Mouse (Mus musculus) gastrocnemius, postnatal 36 days (tissue): ENCODE data around the gene Mrrf. TPM values are rescaled to one million over a fixed set of nuclear protein-coding genes. Genes with fewer than 3 reads are reported as not detected.
A peak's percentile ranks its signal among the peaks of the same experiment; 100 is the strongest.

Experiments
- DNase-seq, 2 experiments: peaks; one replicate each; pipeline ENCODE4 v3.0.0; 2022
- intact Hi-C: fragments of 180-260 bp; cut with DNase I; formaldehyde crosslinking; loops from one replicate; pipeline ENCODE4 v1.15.1; 2025
- total RNA-seq, 2 experiments: library from RNA; stranded (reverse); gene quantifications; 2 replicates each; pipeline ENCODE4 v1.2.3; 2021

Mrrf gene
- total RNA-seq, 2 experiments from 2014 or later = 13.5 to 18.8 TPM

GRCm38 (mm10) chr2:36197919-36198881 lies 62.0 kb downstream of the Mrrf start:
- intact Hi-C loops = no loop called here

GRCm38 (mm10) chr2:36198882-36199262 lies 62.7 kb downstream of the Mrrf start:
- intact Hi-C loops = no loop called here

More at GRCm38 (mm10) chr2:36197919-36198881, 62.0 kb downstream of the Mrrf start:
- no peak for DNase-seq

GRCm38 (mm10) chr2:36200813-36201212 lies 64.6 kb downstream of the Mrrf start:
- intact Hi-C loops = no loop called here
- DNase-seq = no peak

More at GRCm38 (mm10) chr2:36198882-36199262, 62.7 kb downstream of the Mrrf start:
- no peak for DNase-seq

- intact Hi-C loops = no loop called here
Measured at GRCm38 (mm10) chr2:36201756-36202610, 65.8 kb downstream of the Mrrf start.

GRCm38 (mm10) chr2:36202611-36202880 lies 66.4 kb downstream of the Mrrf start:
- no peak for DNase-seq
- intact Hi-C loops = no loop called here

More at GRCm38 (mm10) chr2:36201756-36202610, 65.8 kb downstream of the Mrrf start:
- no peak for DNase-seq

DNA sequence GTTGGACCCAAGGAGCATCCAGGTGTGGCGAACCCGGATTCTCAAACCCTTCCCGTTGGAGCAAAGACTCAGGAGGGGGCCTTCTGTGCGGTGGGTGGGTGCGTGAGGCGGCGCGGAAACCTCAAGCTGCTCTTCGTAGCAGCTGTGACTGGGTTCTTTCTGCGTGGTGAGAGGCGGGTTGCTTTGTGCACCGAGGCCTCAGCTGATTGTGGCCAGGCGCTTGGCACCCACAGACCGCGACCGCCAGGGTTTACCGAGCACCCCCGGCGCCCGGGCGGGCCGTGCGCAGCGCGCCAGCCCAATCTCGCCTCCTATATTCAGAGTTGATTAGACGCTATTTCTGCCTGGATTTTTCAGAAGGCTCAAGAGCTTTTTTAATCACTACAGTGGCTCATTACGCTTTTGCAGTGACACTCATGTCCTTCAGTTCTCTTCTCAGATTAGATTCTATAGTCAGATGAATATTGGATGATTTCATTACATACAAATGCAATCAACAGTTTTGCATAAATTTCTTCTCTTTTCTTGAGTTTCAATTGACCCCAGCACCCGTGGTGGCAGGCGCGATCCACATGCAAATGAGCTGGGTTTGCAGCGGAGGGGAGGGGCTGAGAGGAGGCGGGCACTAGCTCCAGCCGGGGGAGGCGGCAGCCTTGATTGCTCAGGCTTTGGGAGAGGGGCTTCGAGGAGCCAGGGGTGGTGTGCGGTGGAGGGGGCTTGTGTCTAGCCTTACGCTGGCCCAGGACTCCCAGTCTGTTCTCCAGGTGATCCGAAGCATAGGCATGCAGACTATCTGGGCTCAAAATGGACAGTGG lies 67.0 kb downstream of the Mrrf start:
- intact Hi-C loops = no loop called here
- DNase-seq = no peak

GRCm38 (mm10) chr2:36204595-36204994 lies 68.4 kb downstream of the Mrrf start:
- DNase-seq = no peak
- intact Hi-C loops = no loop called here

GRCm38 (mm10) chr2:36207071-36207470 lies 70.9 kb downstream of the Mrrf start:
- intact Hi-C loops = no loop called here
- no peak for DNase-seq

DNA sequence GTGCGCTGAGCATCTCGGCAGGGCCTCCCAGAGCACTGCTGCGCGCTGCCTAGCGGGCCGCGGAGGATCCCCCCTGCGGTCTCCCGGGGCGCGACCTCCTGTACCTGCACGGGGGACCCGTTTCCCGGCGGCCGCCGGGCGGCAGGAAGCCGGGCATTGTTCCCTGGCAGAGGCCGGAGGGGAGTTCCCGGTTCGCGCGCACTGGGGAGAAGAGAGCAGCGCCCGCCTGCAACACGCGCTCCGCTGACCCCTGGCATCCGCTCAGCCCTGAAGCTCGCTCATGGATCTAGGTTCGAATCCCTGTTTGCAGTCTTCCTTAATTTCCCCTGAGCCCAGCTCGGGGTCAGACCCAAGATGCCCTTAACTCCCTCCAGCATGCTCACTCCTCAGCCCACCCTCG lies 74.6 kb downstream of the Mrrf start:
- no peak for DNase-seq

GRCm38 (mm10) chr2:36211785-36212184 lies 75.6 kb downstream of the Mrrf start:
- DNase-seq = no peak
- intact Hi-C loops = no loop called here

More for the DNA sequence above, 74.6 kb downstream of the Mrrf start:
- intact Hi-C loops = no loop called here

- no peak for DNase-seq
- intact Hi-C loops = loop anchor here (1.0 kb wide), 1 partner anchor 204 kb away; no protein-coding TSS in a partner anchor
Measured at GRCm38 (mm10) chr2:36213108-36213507, 76.9 kb downstream of the Mrrf start.

- intact Hi-C loops = no loop called here
- peak; percentile 78 for DNase-seq
Measured at GRCm38 (mm10) chr2:36214023-36214422, 77.8 kb downstream of the Mrrf start.

- intact Hi-C loops = no loop called here
Measured at GRCm38 (mm10) chr2:36214425-36214824, 78.2 kb downstream of the Mrrf start.

GRCm38 (mm10) chr2:36215203-36215739 lies 79.1 kb downstream of the Mrrf start:
- no peak for DNase-seq
- intact Hi-C loops = no loop called here

More at GRCm38 (mm10) chr2:36214425-36214824, 78.2 kb downstream of the Mrrf start:
- no peak for DNase-seq

DNA sequence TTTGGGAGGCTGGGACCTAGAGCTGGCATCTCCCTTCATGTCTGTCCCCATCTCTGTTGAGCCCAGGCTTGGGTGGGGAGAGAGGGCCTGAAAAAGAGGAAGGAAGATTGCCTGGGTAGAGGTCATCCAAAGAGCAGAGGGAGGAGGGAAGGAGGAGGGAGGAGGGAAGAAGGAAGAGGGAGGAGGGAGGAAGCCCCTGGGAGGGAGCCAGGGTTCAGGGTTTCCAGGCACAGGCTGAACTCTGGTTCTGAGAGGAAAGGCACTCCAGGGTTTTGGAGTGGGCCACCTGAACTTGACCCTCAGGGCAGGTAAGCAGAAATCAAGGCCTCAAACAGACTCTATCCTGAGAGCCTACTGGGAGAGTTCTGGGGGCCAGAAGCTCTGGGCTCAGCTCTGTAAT lies 80.4 kb downstream of the Mrrf start:
- intact Hi-C loops = no loop called here
- no peak for DNase-seq

DNA sequence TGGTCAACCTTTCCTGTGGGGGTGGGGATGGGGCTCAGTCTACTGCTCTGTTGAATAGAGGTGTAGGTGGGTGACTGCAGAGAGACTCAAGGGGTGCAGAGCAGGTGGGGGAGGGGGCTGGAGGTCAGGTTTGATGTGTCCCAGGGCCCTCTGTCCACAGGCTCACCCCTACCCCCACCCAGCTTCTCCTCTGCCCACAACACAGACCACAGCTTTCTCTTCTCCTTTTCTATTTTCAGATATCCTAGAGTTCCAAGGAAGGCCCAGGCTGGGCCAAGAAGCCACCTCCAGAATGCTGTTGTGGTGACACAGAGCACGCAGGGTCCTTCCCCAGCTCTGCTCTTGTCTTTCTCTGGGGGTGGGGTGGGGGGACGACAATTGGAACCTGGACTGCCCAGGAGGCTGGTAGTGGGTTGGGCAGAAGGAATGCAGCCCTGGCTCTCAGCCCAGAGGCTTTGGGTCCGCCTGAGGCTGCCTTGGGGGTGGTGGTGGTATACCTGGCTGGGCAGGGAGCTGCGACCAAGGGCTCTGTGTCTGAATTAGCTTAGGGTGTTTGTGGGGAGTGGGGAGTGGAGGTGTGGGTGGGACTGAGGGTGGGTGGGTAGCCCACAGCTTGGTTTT lies 80.9 kb downstream of the Mrrf start:
- no peak for DNase-seq
- intact Hi-C loops = no loop called here

DNA sequence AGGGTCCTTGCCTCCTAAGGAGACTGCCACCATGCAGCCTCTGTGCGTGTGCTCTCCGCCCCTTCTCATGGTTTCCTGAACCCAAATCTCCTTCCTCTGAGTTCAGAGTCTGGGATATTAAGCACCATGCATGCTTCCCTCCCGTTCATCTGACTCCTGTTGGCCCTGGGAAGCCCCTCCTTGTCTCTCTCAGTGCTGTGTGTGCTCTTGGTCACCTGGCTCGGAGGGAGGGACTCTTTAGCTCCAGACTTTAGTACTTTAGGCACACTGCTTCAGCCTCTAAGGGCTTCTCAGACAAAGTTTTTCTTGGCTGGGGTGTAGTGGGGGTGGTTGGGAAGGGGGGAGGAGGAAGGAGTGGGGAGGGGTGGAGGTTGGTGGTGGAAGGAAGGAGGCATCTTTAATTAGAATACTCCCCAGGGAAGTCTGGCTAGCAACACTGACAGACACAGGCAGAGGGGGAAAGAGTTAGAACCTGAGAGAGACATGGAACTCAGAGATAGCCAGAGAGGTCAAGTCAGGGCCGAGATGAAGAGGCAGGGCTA lies 81.6 kb downstream of the Mrrf start:
- no peak for DNase-seq
- intact Hi-C loops = no loop called here

DNA sequence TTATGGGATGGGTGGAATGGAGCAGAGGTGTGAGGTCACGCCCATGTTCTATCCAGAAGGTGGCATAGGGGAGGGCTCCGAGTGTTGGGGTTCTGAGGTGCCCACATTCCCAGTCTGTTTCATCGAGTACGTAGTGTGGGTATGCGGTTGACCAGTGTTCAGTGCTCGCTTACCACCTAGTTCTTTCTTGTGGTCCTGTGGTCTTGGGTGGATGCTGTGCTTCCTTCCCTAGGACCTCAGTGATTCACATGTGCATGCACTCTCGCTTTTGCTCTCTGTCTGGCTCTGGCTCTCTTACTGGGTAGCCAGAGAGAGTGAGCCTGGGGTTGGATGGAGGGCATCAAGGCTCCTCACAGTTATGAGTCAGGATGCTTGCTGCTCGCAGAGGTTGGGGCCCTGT lies 83.9 kb downstream of the Mrrf start:
- intact Hi-C loops = no loop called here
- no peak for DNase-seq

GRCm38 (mm10) chr2:36220891-36221290 lies 84.7 kb downstream of the Mrrf start:
- intact Hi-C loops = no loop called here
- DNase-seq = no peak
